Mouse (Mus musculus): ENCODE results near the gene Gprasp2. TPM values are rescaled to one million over a fixed set of nuclear protein-coding genes. Genes with fewer than 3 reads are reported as not detected.
"Not testable (repeated sequence)": the region's sequence is repeated elsewhere in the genome, so short reads cannot be mapped to it uniquely, and the experiment has no call there.

Gene Gprasp2
- 28.0 and 36.9 TPM in 2 replicates for polyA plus RNA-seq (2014; fragmentation: Nextera tagmentation; extraction: Ambion mirVana)

GRCm38 (mm10) chrX:135838521-135839360, at the start of gene Gprasp2:
Gene Gprasp2 (plus strand): TSS chrX:135839034.
- H3K4me2 ChIP-seq (ENCODE audit: low read depth, low read length) = peak within 1 kb of the TSS; percentile 69
- not testable (repeated sequence) for H3K27ac ChIP-seq (replicated peaks; ENCODE audit: low read depth, low read length); H3K4me1 ChIP-seq (ENCODE audit: control insufficient read depth, insufficient read depth, low read length); H3K9me3 ChIP-seq (ENCODE audit: control insufficient read depth, low read length); H3K27me3 ChIP-seq (replicated peaks; ENCODE audit: control insufficient read depth, insufficient read depth, low read length); H3K36me3 ChIP-seq (ENCODE audit: control insufficient read depth, insufficient read depth, low read length)
- peak; percentile 74 for DNase-seq (ENCODE audit: low spot score)
- WGBS = 20% methylated on average over 10 of the region's 32 CpGs
- ATAC-seq (ENCODE audit: low read depth) = peak; percentile 96
- peak within 1 kb of the TSS; percentile 54 for H3K9ac ChIP-seq (ENCODE audit: low read depth, low read length)
- peak within 1 kb of the TSS; percentile 46 for H3K4me3 ChIP-seq (ENCODE audit: low read depth, low read length)

DNA sequence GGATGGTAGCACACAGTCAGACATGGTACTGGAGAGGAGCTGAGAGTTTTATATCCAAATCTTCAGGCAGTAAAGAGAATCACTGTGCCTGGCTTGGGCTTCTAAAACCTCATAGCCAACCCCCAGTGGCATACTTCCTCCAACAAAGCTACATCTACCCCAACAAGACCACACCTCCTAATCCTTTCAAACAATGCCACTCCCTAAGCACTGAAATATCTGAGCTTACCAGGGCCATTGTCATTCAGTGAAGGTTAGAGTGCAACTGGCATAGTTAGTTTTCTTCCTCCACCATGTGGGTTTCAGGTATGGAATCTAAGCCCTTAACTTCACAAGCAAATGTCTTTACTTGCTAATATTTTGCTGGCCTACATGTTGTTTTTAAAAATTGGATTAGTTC, 47.3 kb upstream of the Gprasp2 start:
- Histone ChIP-seq H3K9me3 (ENCODE audit: control insufficient read depth, low read length) (no peaks in the 10 kb centered on the region), H3K27me3 (replicated peaks; ENCODE audit: control insufficient read depth, insufficient read depth, low read length) (no peaks in the 10 kb centered on the region), H3K4me2 (ENCODE audit: low read depth, low read length) (no peak overlapping the region), H3K36me3 (ENCODE audit: control insufficient read depth, insufficient read depth, low read length) (no peaks in the 10 kb centered on the region), H3K9ac (ENCODE audit: low read depth, low read length) (no peak overlapping the region), H3K4me1 (ENCODE audit: control insufficient read depth, insufficient read depth, low read length) (no peaks in the 10 kb centered on the region), H3K27ac (replicated peaks; ENCODE audit: low read depth, low read length) (0 out of 2 replicates have a peak overlapping the region, but pooled peaks have one; percentile 52), H3K4me3 (ENCODE audit: low read depth, low read length) (no peak overlapping the region)
- DNase-seq (ENCODE audit: low spot score) (no peak), ATAC-seq (ENCODE audit: low read depth) (no peak)

GRCm38 (mm10) chrX:135792326-135792725, 46.5 kb upstream of the Gprasp2 start:
- DNase-seq (ENCODE audit: low spot score) = peak; percentile 76

GRCm38 (mm10) chrX:135795591-135796304, 43.1 kb upstream of the Gprasp2 start:
- peak; percentile 92 for ATAC-seq (ENCODE audit: low read depth)
- 25% methylated on average over 8 of the region's 27 CpGs for WGBS
- H3K9ac ChIP-seq (ENCODE audit: low read depth, low read length) = peak overlapping the region; percentile 63

More at GRCm38 (mm10) chrX:135792326-135792725, 46.5 kb upstream of the Gprasp2 start:
- H3K4me1 ChIP-seq (ENCODE audit: control insufficient read depth, insufficient read depth, low read length) = no peaks in the 10 kb centered on the region
- H3K9me3 ChIP-seq (ENCODE audit: control insufficient read depth, low read length) = no peaks in the 10 kb centered on the region
- 55% methylated on average over 6 of the region's 6 CpGs for WGBS
- no peaks in the 10 kb centered on the region for H3K36me3 ChIP-seq (ENCODE audit: control insufficient read depth, insufficient read depth, low read length)
- peak; percentile 21; the same call in 1 of the 2 replicates for ATAC-seq (ENCODE audit: low read depth)
- H3K4me2 ChIP-seq (ENCODE audit: low read depth, low read length) = no peak overlapping the region
- H3K27ac ChIP-seq (replicated peaks; ENCODE audit: low read depth, low read length) = peak overlapping the region; percentile 81
- no peak overlapping the region for H3K4me3 ChIP-seq (ENCODE audit: low read depth, low read length)
- H3K9ac ChIP-seq (ENCODE audit: low read depth, low read length) = no peak overlapping the region
- no peaks in the 10 kb centered on the region for H3K27me3 ChIP-seq (replicated peaks; ENCODE audit: control insufficient read depth, insufficient read depth, low read length)

DNA sequence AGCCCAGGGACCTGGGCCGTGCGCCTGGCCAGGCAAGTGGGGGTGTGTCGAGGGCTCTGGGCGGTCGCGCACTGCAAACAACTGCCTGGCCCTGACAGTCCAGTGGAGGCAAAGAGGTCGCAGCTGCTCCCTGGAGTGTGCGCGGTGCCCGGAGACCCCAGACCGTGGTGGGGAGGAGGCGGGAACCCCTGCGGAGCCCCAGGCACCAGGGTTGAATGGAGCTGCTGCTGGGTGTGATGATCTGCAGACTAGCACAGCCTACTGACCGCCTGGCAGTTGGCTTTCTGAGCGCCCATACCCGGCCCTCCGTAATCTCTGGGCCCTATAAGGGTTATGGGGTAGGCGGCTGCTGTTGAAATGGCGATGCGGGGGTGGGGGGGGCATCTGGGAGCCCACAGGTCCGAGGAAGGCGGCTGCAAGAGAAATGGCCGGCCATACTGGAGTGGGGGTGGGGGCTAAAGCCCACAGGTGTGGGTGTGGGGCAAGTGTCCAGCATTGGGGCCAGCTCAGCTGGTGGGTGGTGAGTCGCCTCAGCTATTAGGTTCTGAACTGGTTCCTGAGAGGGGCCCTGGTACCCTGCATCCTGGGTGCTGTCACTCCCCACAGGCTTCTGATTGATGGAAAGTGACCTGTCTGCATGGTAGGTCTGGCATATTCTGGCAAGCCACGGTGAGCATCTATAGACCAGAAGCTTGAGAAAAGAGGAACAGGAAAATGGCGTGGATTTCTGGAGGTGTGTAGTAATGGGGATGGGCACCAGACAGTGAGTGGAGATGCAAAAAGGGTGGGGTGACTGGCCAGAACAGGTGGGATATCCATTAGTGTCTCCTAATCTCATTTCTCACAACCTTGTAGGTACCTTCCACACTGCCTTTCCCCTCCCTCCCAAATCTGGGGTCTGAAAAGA, 42.3 kb upstream of the Gprasp2 start:
- peak overlapping the region; percentile 63 for H3K9ac ChIP-seq (ENCODE audit: low read depth, low read length)
- not testable (repeated sequence) for H3K9me3 ChIP-seq (ENCODE audit: control insufficient read depth, low read length); DNase-seq (ENCODE audit: low spot score); H3K27ac ChIP-seq (replicated peaks; ENCODE audit: low read depth, low read length); H3K27me3 ChIP-seq (replicated peaks; ENCODE audit: control insufficient read depth, insufficient read depth, low read length); H3K4me1 ChIP-seq (ENCODE audit: control insufficient read depth, insufficient read depth, low read length)
- peak; percentile 44 for ATAC-seq (ENCODE audit: low read depth)
- peak overlapping the region; percentile 53 for H3K4me3 ChIP-seq (ENCODE audit: low read depth, low read length)
- WGBS = 24% methylated on average over 6 of the region's 26 CpGs
- H3K36me3 ChIP-seq (ENCODE audit: control insufficient read depth, insufficient read depth, low read length) = peaks cover 20% of the 10 kb centered on the region
- peak overlapping the region; percentile 56 for H3K4me2 ChIP-seq (ENCODE audit: low read depth, low read length)

More at GRCm38 (mm10) chrX:135795591-135796304, 43.1 kb upstream of the Gprasp2 start:
- not testable (repeated sequence) for H3K9me3 ChIP-seq (ENCODE audit: control insufficient read depth, low read length); H3K4me1 ChIP-seq (ENCODE audit: control insufficient read depth, insufficient read depth, low read length); H3K27me3 ChIP-seq (replicated peaks; ENCODE audit: control insufficient read depth, insufficient read depth, low read length)
- H3K4me2 ChIP-seq (ENCODE audit: low read depth, low read length) = peak overlapping the region; percentile 56
- DNase-seq (ENCODE audit: low spot score) = peak; percentile 84
- H3K27ac ChIP-seq (replicated peaks; ENCODE audit: low read depth, low read length) = peak overlapping the region; percentile 33; the same call in 1 of the 2 replicates
- H3K36me3 ChIP-seq (ENCODE audit: control insufficient read depth, insufficient read depth, low read length) = peaks cover 20% of the 10 kb centered on the region
- peak overlapping the region; percentile 53 for H3K4me3 ChIP-seq (ENCODE audit: low read depth, low read length)

DNA sequence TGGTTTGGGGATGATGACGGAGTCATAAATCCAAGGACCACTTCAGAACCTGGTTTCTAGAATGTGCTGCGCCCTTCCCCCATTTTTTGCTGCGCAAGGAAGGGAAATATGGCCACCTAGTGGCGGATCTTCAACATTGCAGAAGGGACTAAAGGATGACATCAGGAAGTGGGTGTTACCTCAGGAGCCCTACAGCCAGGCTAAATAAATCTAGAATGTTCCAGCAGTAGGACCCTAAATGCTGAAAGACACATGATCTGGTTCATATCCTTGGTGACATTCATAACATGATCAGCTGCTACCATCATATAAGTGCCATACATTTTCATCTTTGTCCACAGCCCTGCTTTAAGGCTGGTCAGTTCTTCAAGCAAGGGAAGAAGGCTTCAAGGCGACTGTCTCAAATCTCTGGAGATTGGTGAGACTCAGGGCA, 41.6 kb upstream of the Gprasp2 start, which contains the start of gene Bhlhb9:
TSS of gene Bhlhb9 (plus strand) at position 383 of the 433 bp plus-strand sequence.
- H3K27ac ChIP-seq (replicated peaks; ENCODE audit: low read depth, low read length); H3K27me3 ChIP-seq (replicated peaks; ENCODE audit: control insufficient read depth, insufficient read depth, low read length); H3K4me1 ChIP-seq (ENCODE audit: control insufficient read depth, insufficient read depth, low read length); H3K9me3 ChIP-seq (ENCODE audit: control insufficient read depth, low read length): not testable (repeated sequence)
- Histone ChIP-seq H3K36me3 (ENCODE audit: control insufficient read depth, insufficient read depth, low read length) (peaks cover 24% of the 10 kb centered on the region), H3K4me3 (ENCODE audit: low read depth, low read length) (peak within 1 kb of the TSS; percentile 53), H3K4me2 (ENCODE audit: low read depth, low read length) (peak within 1 kb of the TSS; percentile 56), H3K9ac (ENCODE audit: low read depth, low read length) (peak within 1 kb of the TSS; percentile 63)
- ATAC-seq (ENCODE audit: low read depth) (peak; percentile 17; the same call in 1 of the 2 replicates), DNase-seq (ENCODE audit: low spot score) (peak; percentile 62)
- 14% methylated on average over 3 of the region's 5 CpGs for WGBS

DNA sequence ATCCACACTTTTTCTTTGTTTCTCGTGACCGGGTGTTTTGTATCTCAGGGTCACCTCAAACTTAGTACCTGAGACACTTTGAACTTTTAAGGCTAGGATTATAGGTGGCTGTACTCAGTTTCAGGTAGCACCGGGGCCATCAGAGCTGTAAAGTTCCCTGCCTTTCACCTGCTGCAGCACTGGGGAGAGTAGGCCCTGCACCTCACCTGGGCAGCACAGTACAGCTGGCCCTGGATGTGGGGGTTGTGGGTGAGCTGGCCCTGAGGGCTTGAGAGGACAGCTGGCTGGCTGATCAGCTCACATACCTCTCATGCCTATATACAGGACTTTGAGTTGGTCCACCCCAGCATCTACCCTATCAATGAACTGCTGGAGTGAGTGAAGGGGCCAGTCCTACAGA, 34.7 kb upstream of the Gprasp2 start:
- Histone ChIP-seq H3K4me3 (ENCODE audit: low read depth, low read length) (no peak overlapping the region), H3K27me3 (replicated peaks; ENCODE audit: control insufficient read depth, insufficient read depth, low read length) (no peaks in the 10 kb centered on the region), H3K9ac (ENCODE audit: low read depth, low read length) (no peak overlapping the region), H3K9me3 (ENCODE audit: control insufficient read depth, low read length) (no peaks in the 10 kb centered on the region), H3K4me1 (ENCODE audit: control insufficient read depth, insufficient read depth, low read length) (no peaks in the 10 kb centered on the region), H3K36me3 (ENCODE audit: control insufficient read depth, insufficient read depth, low read length) (peaks cover 24% of the 10 kb centered on the region), H3K27ac (replicated peaks; ENCODE audit: low read depth, low read length) (no peak overlapping the region), H3K4me2 (ENCODE audit: low read depth, low read length) (no peak overlapping the region)
- DNase-seq (ENCODE audit: low spot score) (no peak), ATAC-seq (ENCODE audit: low read depth) (no peak)
- 83% methylated on average over 3 of the region's 3 CpGs for WGBS

DNA sequence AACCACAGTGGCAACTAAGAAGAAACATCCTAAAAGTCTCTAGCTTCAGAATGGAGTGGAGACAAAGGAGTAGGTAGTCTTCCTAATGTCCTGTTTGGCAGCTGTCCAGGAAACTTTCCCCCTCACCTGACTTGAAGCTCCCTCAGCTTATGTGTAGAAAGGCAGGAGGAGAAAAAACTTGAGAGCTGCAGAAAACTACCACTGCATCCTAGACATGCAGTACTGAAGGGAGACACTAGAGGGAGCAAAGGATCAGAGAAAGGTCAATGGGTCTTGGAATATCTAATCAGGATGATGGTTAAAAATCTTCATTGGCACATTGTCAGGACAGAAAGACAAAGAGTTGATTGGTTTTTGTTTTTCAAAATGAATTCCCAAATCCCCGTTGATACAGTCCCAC, 33.1 kb upstream of the Gprasp2 start:
- H3K9me3 ChIP-seq (ENCODE audit: control insufficient read depth, low read length) = no peaks in the 10 kb centered on the region
- H3K4me3 ChIP-seq (ENCODE audit: low read depth, low read length) = no peak overlapping the region
- H3K27ac ChIP-seq (replicated peaks; ENCODE audit: low read depth, low read length) = no peak overlapping the region
- no peaks in the 10 kb centered on the region for H3K4me1 ChIP-seq (ENCODE audit: control insufficient read depth, insufficient read depth, low read length)
- DNase-seq (ENCODE audit: low spot score) = no peak
- H3K4me2 ChIP-seq (ENCODE audit: low read depth, low read length) = no peak overlapping the region
- H3K27me3 ChIP-seq (replicated peaks; ENCODE audit: control insufficient read depth, insufficient read depth, low read length) = no peaks in the 10 kb centered on the region
- no peak for ATAC-seq (ENCODE audit: low read depth)
- WGBS = 14% methylated on average over 1 of the region's 1 CpGs
- H3K36me3 ChIP-seq (ENCODE audit: control insufficient read depth, insufficient read depth, low read length) = 0 out of 2 replicates have a peak, but pooled peaks cover 8% of the 10 kb centered on the region
- H3K9ac ChIP-seq (ENCODE audit: low read depth, low read length) = no peak overlapping the region
